Mouse (Mus musculus) regulatory T cell (primary cell): ENCODE measurements around the gene Rapgef5.

ENCODE experiments used
- in situ Hi-C: fragments of 300-600 bp; cut with MboI, MseI; formaldehyde crosslinking; loops from one replicate; pipeline ENCODE4 v1.15.1; 2025; ENCODE audit warnings: high pct_unique_total_duplicates

Rapgef5 gene

GRCm38 (mm10) chr12:117516179-117516578 lies at the start of gene Rapgef5:
Gene Rapgef5 (plus strand): TSS chr12:117516479.
- in situ Hi-C loops, result no loop called here

GRCm38 (mm10) chr12:117468329-117468728 lies 48.0 kb upstream of the Rapgef5 start:
- in situ Hi-C loops, result no loop called here

GRCm38 (mm10) chr12:117479014-117479413 lies 37.3 kb upstream of the Rapgef5 start:
- in situ Hi-C loops, result no loop called here

GRCm38 (mm10) chr12:117479680-117480079 lies 36.6 kb upstream of the Rapgef5 start:
- in situ Hi-C loops, result no loop called here

- in situ Hi-C loops, result no loop called here
These were observed 35.3 kb upstream of the Rapgef5 start for GRCm38 (mm10) chr12:117480958-117481357.

GRCm38 (mm10) chr12:117482665-117483064 lies 33.6 kb upstream of the Rapgef5 start:
- in situ Hi-C loops, result no loop called here

- in situ Hi-C loops, result no loop called here
These were observed 29.9 kb upstream of the Rapgef5 start for GRCm38 (mm10) chr12:117486118-117487057.

GRCm38 (mm10) chr12:117496501-117497176 lies 19.6 kb upstream of the Rapgef5 start:
- in situ Hi-C loops, result no loop called here

GRCm38 (mm10) chr12:117497361-117497760 lies 18.9 kb upstream of the Rapgef5 start:
- in situ Hi-C loops, result no loop called here

- in situ Hi-C loops, result no loop called here
These were observed 17.0 kb upstream of the Rapgef5 start for GRCm38 (mm10) chr12:117499242-117499641.

GRCm38 (mm10) chr12:117501180-117501579 lies 15.1 kb upstream of the Rapgef5 start:
- in situ Hi-C loops, result no loop called here

GRCm38 (mm10) chr12:117502834-117503233 lies 13.4 kb upstream of the Rapgef5 start:
- in situ Hi-C loops, result no loop called here

GRCm38 (mm10) chr12:117505163-117505562 lies 11.1 kb upstream of the Rapgef5 start:
- in situ Hi-C loops, result no loop called here

- in situ Hi-C loops, result no loop called here
These were observed 8.5 kb upstream of the Rapgef5 start for GRCm38 (mm10) chr12:117507772-117508171.

GRCm38 (mm10) chr12:117509919-117510318 lies 6.4 kb upstream of the Rapgef5 start:
- in situ Hi-C loops, result no loop called here

- in situ Hi-C loops, result no loop called here
These were observed 3.8 kb upstream of the Rapgef5 start for GRCm38 (mm10) chr12:117512468-117512867.

GRCm38 (mm10) chr12:117513150-117513932 lies 2.9 kb upstream of the Rapgef5 start:
- in situ Hi-C loops, result no loop called here

GRCm38 (mm10) chr12:117517275-117517936 lies 1.1 kb downstream of the Rapgef5 start:
- in situ Hi-C loops, result no loop called here

GRCm38 (mm10) chr12:117524311-117525013 lies 8.2 kb downstream of the Rapgef5 start:
- in situ Hi-C loops, result no loop called here

GRCm38 (mm10) chr12:117527889-117528288 lies 11.6 kb downstream of the Rapgef5 start:
- in situ Hi-C loops, result no loop called here
